ENCODE assay signal across 14 mouse cellular contexts in genomic region chr3:96764528-96764927, GRCm38 (mm10). TPM values are rescaled to one million over a fixed set of nuclear protein-coding genes. Genes with fewer than 3 reads are reported as not detected.
DNase-seq lines count a peak whose midpoint lies in the region; ATAC-seq and TF ChIP-seq lines count a peak whose summit lies in the region.
"Had no signal": no experiment of that assay in that cellular context is flagged by ENCODE, and none has a peak within 500 bp of the region (broad histone marks: within the 10 kb centered on the region; RNA-seq: fewer than 3 reads in every experiment).

No protein-coding gene starts in this region.

- H3K4me2 ChIP-seq in liver, postnatal 0 days (ENCODE audit: low read depth, low read length) = peak overlapping the region; percentile 52
- no peak overlapping the region for H3K4me2 ChIP-seq in hindbrain, embryonic 16.5 days (ENCODE audit: low read length)
- H3K4me2 ChIP-seq: neural tube, embryonic 12.5 days had no signal

- TF ChIP-seq CTCF in kidney, adult 2 months (conservative IDR thresholded peaks at IDR 0.05; ENCODE audit: insufficient read depth, insufficient read length, low read depth, low read length) = no peak
- TF ChIP-seq CTCF in liver, postnatal 0 days (IDR thresholded peaks at IDR 0.05; ENCODE audit: low read depth) = no peak

- no peaks in the 10 kb centered on the region for H3K4me1 ChIP-seq in kidney, adult 2 months (ENCODE audit: control insufficient read depth, insufficient read depth, low read length)
- no peaks in the 10 kb centered on the region for H3K4me1 ChIP-seq in liver, postnatal 0 days (ENCODE audit: insufficient read depth)
- H3K4me1 ChIP-seq in hindbrain, embryonic 16.5 days (ENCODE audit: control insufficient read depth, insufficient read depth, low read depth, low read length) = no peaks in the 10 kb centered on the region; the same call in 1 of the 2 replicates
- H3K4me1 ChIP-seq: limb, embryonic 10.5 days had no signal

- peak; percentile 11 for DNase-seq in kidney, adult 2 months
- no peak for DNase-seq in kidney, postnatal 14 days
- DNase-seq in CD4-positive, CD25-positive, alpha-beta regulatory T cell, adult 2 months (ENCODE audit: low read depth, low spot score) = peak; percentile 51
- DNase-seq in T-cell, adult 2 months (ENCODE audit: low spot score) = peak; percentile 13
- no peak for DNase-seq in liver, postnatal 0 days
- DNase-seq: heart, postnatal 10 days; kidney, adult 18-20 months; right cerebral cortex, adult 18-20 months; thymus, postnatal 25 days had no signal

- no peak overlapping the region for H3K9ac ChIP-seq in liver, postnatal 0 days (replicated peaks)
- H3K9ac ChIP-seq in hindbrain, embryonic 16.5 days (ENCODE audit: low read depth, low read length) = no peak overlapping the region
- H3K9ac ChIP-seq: neural tube, embryonic 12.5 days had no signal

- H3K27ac ChIP-seq in kidney, adult 2 months (ENCODE audit: insufficient read depth, low read depth, low read length) = no peak overlapping the region
- no peak overlapping the region for H3K27ac ChIP-seq in liver, postnatal 0 days (ENCODE audit: low read depth)
- no peak overlapping the region for H3K27ac ChIP-seq in hindbrain, embryonic 16.5 days (ENCODE audit: low read depth, low read length)
- H3K27ac ChIP-seq: limb, embryonic 10.5 days; midbrain, embryonic 10.5 days; neural tube, embryonic 12.5 days had no signal

- no peaks in the 10 kb centered on the region for H3K27me3 ChIP-seq in kidney, adult 2 months (replicated peaks; ENCODE audit: control insufficient read depth, insufficient read depth, low read length)
- no peaks in the 10 kb centered on the region for H3K27me3 ChIP-seq in liver, postnatal 0 days (ENCODE audit: insufficient read depth, low read length)
- no peaks in the 10 kb centered on the region for H3K27me3 ChIP-seq in hindbrain, embryonic 16.5 days (replicated peaks; ENCODE audit: control insufficient read depth, insufficient read depth, low read length)
- H3K27me3 ChIP-seq: neural tube, embryonic 12.5 days had no signal

- no peaks in the 10 kb centered on the region for H3K9me3 ChIP-seq in liver, postnatal 0 days (ENCODE audit: low read length)
- H3K9me3 ChIP-seq in hindbrain, embryonic 16.5 days (ENCODE audit: control insufficient read depth, low read length) = no peaks in the 10 kb centered on the region
- H3K9me3 ChIP-seq: limb, embryonic 10.5 days; midbrain, embryonic 10.5 days; neural tube, embryonic 12.5 days had no signal

- TF ChIP-seq POLR2A in kidney, adult 2 months (IDR thresholded peaks at IDR 0.05; ENCODE audit: low read depth, low read length) = no peak

- no peak for TF ChIP-seq EP300 in liver, postnatal 0 days (IDR thresholded peaks at IDR 0.05; ENCODE audit: low read depth)

- WGBS in kidney, adult 2 months = 84% methylated on average over 1 of the region's 1 CpGs
- 50% methylated on average over 1 of the region's 1 CpGs for WGBS in liver, postnatal 0 days (ENCODE audit: insufficient replicate concordance)
- 100% methylated on average over 1 of the region's 1 CpGs for WGBS in hindbrain, embryonic 16.5 days

- H3K4me3 ChIP-seq in kidney, adult 2 months (ENCODE audit: insufficient read depth, low read depth, low read length) = no peak overlapping the region
- H3K4me3 ChIP-seq in liver, postnatal 0 days (ENCODE audit: low read depth, low read length) = no peak overlapping the region
- no peak overlapping the region for H3K4me3 ChIP-seq in hindbrain, embryonic 16.5 days (ENCODE audit: low read length)
- H3K4me3 ChIP-seq: limb, embryonic 10.5 days; midbrain, embryonic 10.5 days; neural tube, embryonic 12.5 days had no signal

- H3K36me3 ChIP-seq in kidney, adult 2 months (ENCODE audit: control insufficient read depth, insufficient read depth, low read length) = no peaks in the 10 kb centered on the region
- no peaks in the 10 kb centered on the region for H3K36me3 ChIP-seq in liver, postnatal 0 days (replicated peaks; ENCODE audit: insufficient read depth, low read length)
- no peaks in the 10 kb centered on the region for H3K36me3 ChIP-seq in hindbrain, embryonic 16.5 days (ENCODE audit: control insufficient read depth, insufficient read depth, low read length)
- H3K36me3 ChIP-seq: neural tube, embryonic 12.5 days had no signal

- no peak for ATAC-seq in liver, postnatal 0 days
- ATAC-seq in hindbrain, embryonic 16.5 days = no peak
- ATAC-seq in frontal cortex, adult (ENCODE audit: low TSS enrichment) = no peak

RNA-seq across cellular contexts. Expression of gene Rnf115, which starts 37.1 kb away (rescaled TPM):
- 20.7 and 23.5 TPM in 2 replicates for polyA plus RNA-seq in kidney, adult 2 months (2012; rRNA removed)
- polyA plus RNA-seq in liver, postnatal 0 days (2015; fragmentation: Nextera tagmentation; extraction: Ambion mirVana) = 28.6 and 29.7 TPM in 2 replicates
- 72.2 and 82.0 TPM in 2 replicates for polyA plus RNA-seq in hindbrain, embryonic 16.5 days (2015; fragmentation: Nextera tagmentation; extraction: Ambion mirVana)

RNA-seq across cellular contexts. Expression of gene Polr3c, which starts 37.1 kb away (rescaled TPM):
- 32.2 and 34.6 TPM in 2 replicates for polyA plus RNA-seq in kidney, adult 2 months (2012; rRNA removed)
- 10.4 and 11.6 TPM in 2 replicates for polyA plus RNA-seq in liver, postnatal 0 days (2015; fragmentation: Nextera tagmentation; extraction: Ambion mirVana)
- 31.4 and 33.7 TPM in 2 replicates for polyA plus RNA-seq in hindbrain, embryonic 16.5 days (2015; fragmentation: Nextera tagmentation; extraction: Ambion mirVana)

RNA-seq across cellular contexts. Expression of gene Nudt17, which starts 56.2 kb away (rescaled TPM):
- 2.0 and 3.6 TPM in 2 replicates for polyA plus RNA-seq in kidney, adult 2 months (2012; rRNA removed)
- 0.29 and 0.38 TPM in 2 replicates for polyA plus RNA-seq in liver, postnatal 0 days (2015; fragmentation: Nextera tagmentation; extraction: Ambion mirVana)
- polyA plus RNA-seq in hindbrain, embryonic 16.5 days (2015; fragmentation: Nextera tagmentation; extraction: Ambion mirVana) = 20.4 and 22.4 TPM in 2 replicates

Comparison
In these comparisons a context has a peak if more than half of its experiments do, and no peak if none do; other contexts are left out.
1. DNase-seq: peak in kidney, adult 2 months (single experiment), CD4-positive, CD25-positive, alpha-beta regulatory T cell, adult 2 months (single experiment) and T-cell, adult 2 months (single experiment); none in kidney, postnatal 14 days (single experiment) and liver, postnatal 0 days (single experiment).